Mouse (Mus musculus) stomach, embryonic 16.5 days (tissue): Measurements from ENCODE around the gene Txndc16. TPM values are rescaled to one million over a fixed set of nuclear protein-coding genes. Genes with fewer than 3 reads are reported as not detected.

Source experiments
- ATAC-seq: fragments of 200-750 bp; cut with Nextera tagmentation; 2 replicates; pipeline ENCODE4 v1.8.0; 2017; ENCODE audit warnings: moderate number of reproducible peaks, moderate TSS enrichment; ENCODE audit not compliant: insufficient read depth, low FRiP score
- H3K27ac ChIP-seq: fragments of 300-500 bp; sonication (generic); 2 replicates; pipeline ENCODE4 v1.5.1; 2014; ENCODE audit warnings: low read length
- H3K27me3 ChIP-seq: fragments of 300-500 bp; sonication (generic); 2 replicates; pipeline ENCODE4 v1.6.1; 2014; ENCODE audit warnings: low read length, control low read depth, mixed read lengths; ENCODE audit not compliant: control insufficient read depth, insufficient read depth
- H3K36me3 ChIP-seq: fragments of 300-500 bp; sonication (generic); 2 replicates; pipeline ENCODE4 v1.6.1; 2014; ENCODE audit warnings: low read length; ENCODE audit not compliant: control insufficient read depth, insufficient read depth
- H3K4me1 ChIP-seq: fragments of 300-500 bp; sonication (generic); 2 replicates; pipeline ENCODE4 v1.6.1; 2014; ENCODE audit warnings: low read length, control low read depth, mixed read lengths; ENCODE audit not compliant: control insufficient read depth, insufficient read depth
- H3K4me2 ChIP-seq: fragments of 300-500 bp; sonication (generic); 2 replicates; pipeline ENCODE4 v1.6.1; 2014; ENCODE audit warnings: low read depth, low read length, mixed read lengths
- H3K4me3 ChIP-seq: fragments of 300-500 bp; sonication (generic); replicated peaks from 2 replicates; pipeline ENCODE4 v1.5.1; 2014; ENCODE audit warnings: mild to moderate bottlenecking, low read length
- H3K9ac ChIP-seq: fragments of 300-500 bp; sonication (generic); 2 replicates; pipeline ENCODE4 v1.6.1; 2014; ENCODE audit warnings: low read length
- H3K9me3 ChIP-seq: fragments of 300-500 bp; sonication (generic); replicated peaks from 2 replicates; pipeline ENCODE4 v1.6.1; 2016; ENCODE audit warnings: low read length, control low read depth; ENCODE audit not compliant: control insufficient read depth
- WGBS: fragments of 180-500 bp; shearing (Covaris S2); extraction: QIAGEN DNeasy Blood & Tissue Kit; methylation state at CpG from one replicate; pipeline ENCODE4 v1.1.7; 2014; 5-methylcytosine and 5-hydroxymethylcytosine counted together
- polyA plus RNA-seq: library from polyadenylated mRNA; unstranded; fragments of >200 nt; fragmentation: Nextera tagmentation; extraction: Ambion mirVana; gene quantifications from 2 replicates; pipeline ENCODE4 v1.2.1, GENCODE M21; 2015

The Txndc16 gene
- polyA plus RNA-seq, 1 experiment from 2014 or later, result 12.0 TPM

GRCm38 (mm10) chr14:45172260-45172659, 47.9 kb downstream of the Txndc16 start:
- H3K27me3 ChIP-seq, result no peaks in the 10 kb centered on the region
- H3K27ac ChIP-seq, result no peak overlapping the region
- 97% methylated on average over 5 of the region's 5 CpGs for WGBS
- ATAC-seq, result no peak
- 0 out of 2 replicates have a peak, but pooled peaks cover 4% of the 10 kb centered on the region for H3K4me1 ChIP-seq
- no peak overlapping the region for H3K4me3 ChIP-seq
- no peaks in the 10 kb centered on the region for H3K36me3 ChIP-seq
- no peak overlapping the region for H3K4me2 ChIP-seq
- H3K9me3 ChIP-seq, result no peaks in the 10 kb centered on the region
- H3K9ac ChIP-seq, result no peak overlapping the region

- no peak overlapping the region for H3K9ac ChIP-seq
- H3K36me3 ChIP-seq, result no peaks in the 10 kb centered on the region
- H3K4me2 ChIP-seq, result no peak overlapping the region
- no peaks in the 10 kb centered on the region for H3K4me1 ChIP-seq
- H3K27ac ChIP-seq, result no peak overlapping the region
- H3K4me3 ChIP-seq, result no peak overlapping the region
- WGBS, result 79% methylated on average over 8 of the region's 8 CpGs
- no peaks in the 10 kb centered on the region for H3K27me3 ChIP-seq
- H3K9me3 ChIP-seq, result no peaks in the 10 kb centered on the region
- no peak for ATAC-seq
Observed at GRCm38 (mm10) chr14:45167366-45167765, 52.8 kb downstream of the Txndc16 start.

DNA sequence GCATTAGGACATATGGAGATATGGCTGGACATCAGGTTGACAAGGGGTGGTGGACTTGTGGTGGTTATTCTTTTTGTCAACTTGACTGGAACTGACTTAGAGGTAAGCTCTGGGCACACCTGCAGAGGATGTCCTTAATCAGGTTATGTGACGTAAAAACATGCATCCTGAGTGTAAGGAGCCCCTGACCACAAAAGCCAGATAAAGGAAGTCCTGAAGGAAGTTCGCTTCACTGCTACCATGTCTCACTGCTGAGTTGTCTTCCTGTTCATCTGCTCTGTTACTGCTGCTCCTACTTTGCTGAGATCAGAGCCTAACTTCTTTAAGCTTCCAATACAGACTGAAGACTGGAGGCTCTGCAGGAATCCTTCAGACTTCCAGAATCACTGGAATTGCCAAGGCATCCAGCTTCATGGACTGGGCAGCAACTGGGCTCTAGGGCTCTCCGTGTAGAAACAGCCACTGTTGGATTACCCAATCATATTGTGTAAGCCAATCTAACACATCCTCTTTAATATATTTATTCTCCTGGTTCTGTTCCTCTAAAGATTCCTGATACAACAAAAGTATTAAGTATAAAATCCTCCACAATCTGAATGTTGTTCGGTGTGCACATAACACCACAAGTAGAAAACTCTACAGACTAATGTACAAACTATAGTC, 64.5 kb downstream of the Txndc16 start:
- Histone ChIP-seq H3K4me3 (no peak overlapping the region), H3K27ac (no peak overlapping the region), H3K4me2 (no peak overlapping the region), H3K9me3 (no peaks in the 10 kb centered on the region), H3K36me3 (no peaks in the 10 kb centered on the region), H3K27me3 (no peaks in the 10 kb centered on the region), H3K9ac (no peak overlapping the region), H3K4me1 (no peaks in the 10 kb centered on the region)
- 72% methylated on average over 4 of the region's 4 CpGs for WGBS
- ATAC-seq, result no peak

DNA sequence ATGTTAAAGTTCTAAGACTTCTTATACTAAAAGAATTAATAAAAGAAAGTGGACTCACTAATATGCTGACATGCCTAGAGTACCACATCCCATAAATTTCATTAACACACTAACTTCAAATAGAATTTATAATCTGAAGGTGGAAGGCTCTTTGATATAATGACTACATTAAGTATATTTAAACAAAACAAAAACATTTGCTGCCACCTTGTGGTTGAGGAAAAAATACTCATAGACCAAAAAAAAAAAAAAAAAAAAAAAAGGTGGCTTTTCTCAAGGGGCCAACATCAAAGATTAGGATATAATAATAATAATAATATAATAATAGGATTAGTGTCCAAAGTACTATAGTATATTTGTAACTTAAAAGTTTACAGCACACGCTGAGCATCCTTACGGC, 66.9 kb downstream of the Txndc16 start:
- Histone ChIP-seq H3K9ac (no peak overlapping the region), H3K27ac (no peak overlapping the region), H3K36me3 (no peaks in the 10 kb centered on the region), H3K4me1 (no peaks in the 10 kb centered on the region), H3K9me3 (no peaks in the 10 kb centered on the region), H3K27me3 (no peaks in the 10 kb centered on the region), H3K4me2 (no peak overlapping the region), H3K4me3 (no peak overlapping the region)
- no peak for ATAC-seq
- WGBS, result 80% methylated on average over 2 of the region's 2 CpGs

DNA sequence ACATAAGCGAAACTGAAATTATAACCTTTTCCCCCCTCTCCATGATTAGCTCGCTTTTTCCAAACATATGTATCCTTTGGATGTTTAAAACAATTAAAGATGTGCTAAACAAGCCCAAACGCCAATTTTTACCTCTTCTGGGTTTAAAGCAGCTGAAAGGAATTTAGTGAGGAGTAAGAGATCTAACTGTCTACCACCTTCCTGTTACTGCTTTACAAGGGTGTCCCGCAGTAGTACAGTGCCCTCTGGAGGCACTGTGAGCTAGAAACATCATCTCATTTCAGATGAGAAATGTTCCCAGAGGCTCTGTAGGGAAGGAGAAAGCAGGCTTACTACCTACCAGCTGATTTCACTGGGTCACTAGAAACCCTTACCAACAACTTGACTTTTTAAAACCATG, 77.6 kb downstream of the Txndc16 start:
- no peak overlapping the region for H3K9ac ChIP-seq
- no peak overlapping the region for H3K4me3 ChIP-seq
- H3K4me1 ChIP-seq, result no peaks in the 10 kb centered on the region
- no peaks in the 10 kb centered on the region for H3K36me3 ChIP-seq
- no peak overlapping the region for H3K4me2 ChIP-seq
- no peak for ATAC-seq
- WGBS, result 50% methylated on average over 4 of the region's 4 CpGs
- no peaks in the 10 kb centered on the region for H3K27me3 ChIP-seq
- no peak overlapping the region for H3K27ac ChIP-seq
- no peaks in the 10 kb centered on the region for H3K9me3 ChIP-seq

GRCm38 (mm10) chr14:45140344-45141080, 79.6 kb downstream of the Txndc16 start:
- Histone ChIP-seq H3K27me3 (no peaks in the 10 kb centered on the region), H3K4me3 (no peak overlapping the region), H3K4me2 (no peak overlapping the region), H3K4me1 (no peaks in the 10 kb centered on the region), H3K9me3 (no peaks in the 10 kb centered on the region), H3K36me3 (no peaks in the 10 kb centered on the region), H3K27ac (no peak overlapping the region), H3K9ac (no peak overlapping the region)
- 67% methylated on average over 17 of the region's 17 CpGs for WGBS
- ATAC-seq, result no peak

DNA sequence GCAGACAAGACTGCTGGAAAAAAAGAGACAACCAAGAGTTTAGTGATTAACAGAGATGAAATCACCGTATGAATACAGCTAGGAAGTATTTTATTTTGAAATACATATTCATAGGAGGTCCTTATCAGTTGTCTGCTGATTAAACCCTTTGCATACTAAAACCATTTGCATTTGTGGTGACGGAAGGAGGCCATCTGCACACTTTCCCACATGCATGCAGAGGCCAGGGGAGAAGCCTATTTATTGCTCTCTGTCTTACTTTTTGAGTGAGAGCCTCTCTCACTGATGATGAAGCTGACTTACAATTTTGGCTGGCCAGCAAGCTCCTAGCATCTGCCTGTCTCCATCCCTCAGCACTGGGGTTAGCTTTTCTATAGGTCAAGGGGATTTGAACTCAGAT, 84.2 kb downstream of the Txndc16 start:
- Histone ChIP-seq H3K27ac (no peak overlapping the region), H3K27me3 (no peaks in the 10 kb centered on the region), H3K9ac (no peak overlapping the region), H3K9me3 (no peaks in the 10 kb centered on the region), H3K4me1 (no peaks in the 10 kb centered on the region), H3K36me3 (no peaks in the 10 kb centered on the region), H3K4me3 (no peak overlapping the region), H3K4me2 (no peak overlapping the region)
- WGBS, result 58% methylated on average over 2 of the region's 2 CpGs
- no peak for ATAC-seq

DNA sequence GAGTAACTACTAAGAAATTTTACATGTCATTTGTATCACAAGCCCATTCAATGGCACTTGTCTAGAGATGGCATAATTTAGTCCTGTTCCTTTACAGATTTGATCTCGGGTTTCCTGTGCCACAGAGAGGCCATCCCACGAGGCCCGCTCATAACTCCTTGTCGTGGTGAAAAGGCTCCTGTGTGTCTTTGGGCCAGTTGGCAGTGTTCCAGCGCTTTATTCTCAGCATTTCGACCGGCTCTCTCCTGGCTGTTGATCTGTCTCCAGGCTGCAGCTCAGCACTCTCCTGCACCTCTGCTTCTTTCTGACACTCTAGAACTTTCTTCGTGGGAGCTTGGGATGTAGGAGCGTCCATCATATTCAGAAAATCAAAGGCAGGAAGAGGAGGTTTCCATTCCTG, 84.6 kb downstream of the Txndc16 start:
- Histone ChIP-seq H3K4me2 (no peak overlapping the region), H3K4me3 (no peak overlapping the region), H3K9ac (no peak overlapping the region), H3K4me1 (no peaks in the 10 kb centered on the region), H3K9me3 (no peaks in the 10 kb centered on the region), H3K27ac (no peak overlapping the region), H3K27me3 (no peaks in the 10 kb centered on the region), H3K36me3 (no peaks in the 10 kb centered on the region)
- 45% methylated on average over 9 of the region's 9 CpGs for WGBS
- ATAC-seq, result no peak

DNA sequence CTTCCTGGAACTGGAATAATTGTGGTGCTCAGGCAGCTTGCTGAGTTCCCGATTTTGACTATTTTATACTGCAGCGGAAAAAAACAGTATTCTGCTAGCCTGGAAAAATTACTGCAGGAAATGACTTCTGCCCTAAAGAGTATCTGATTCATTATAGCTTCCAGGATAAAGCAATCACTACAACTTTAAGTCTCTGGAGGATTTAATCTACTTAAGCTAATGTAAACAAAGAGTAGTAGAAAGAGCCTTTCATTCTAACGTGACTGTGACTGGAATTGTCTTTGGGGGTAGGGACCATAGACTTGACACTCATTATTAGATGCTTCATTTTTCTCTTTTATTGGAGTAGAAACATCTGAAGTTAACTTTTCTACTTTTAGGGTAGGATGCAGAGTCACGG, 101.8 kb downstream of the Txndc16 start:
- WGBS, result 26% methylated on average over 4 of the region's 4 CpGs
- Histone ChIP-seq H3K27me3 (no peaks in the 10 kb centered on the region), H3K36me3 (no peaks in the 10 kb centered on the region), H3K9ac (no peak overlapping the region), H3K4me2 (no peak overlapping the region), H3K4me1 (no peaks in the 10 kb centered on the region), H3K9me3 (no peaks in the 10 kb centered on the region), H3K27ac (no peak overlapping the region), H3K4me3 (no peak overlapping the region)
- no peak for ATAC-seq
